Mouse (Mus musculus): ENCODE measurements around the gene Slc24a3. TPM values are rescaled to one million over a fixed set of nuclear protein-coding genes. Genes with fewer than 3 reads are reported as not detected.
A peak's percentile ranks its signal among the peaks of the same experiment; 100 is the strongest.

Slc24a3 gene
- polyA plus RNA-seq, 1 experiment = 20.5 TPM

GRCm38 (mm10) chr2:145640255-145640984, 472.9 kb downstream of the Slc24a3 start:
- no peak for DNase-seq (ENCODE audit: low read depth)
- TF ChIP-seq POLR2A (IDR thresholded peaks at IDR 0.05; ENCODE audit: borderline replicate concordance, extremely low read depth, insufficient read depth, insufficient read length, poor library complexity, severe bottlenecking) = no peak
- no peak for TF ChIP-seq CTCF (IDR thresholded peaks at IDR 0.05; ENCODE audit: borderline replicate concordance, extremely low read depth, insufficient read depth, insufficient read length)

- TF ChIP-seq CTCF (IDR thresholded peaks at IDR 0.05; ENCODE audit: borderline replicate concordance, extremely low read depth, insufficient read depth, insufficient read length) (peak; percentile 34; the same call in 1 of the 2 replicates), POLR2A (IDR thresholded peaks at IDR 0.05; ENCODE audit: borderline replicate concordance, extremely low read depth, insufficient read depth, insufficient read length, poor library complexity, severe bottlenecking) (no peak)
- DNase-seq (ENCODE audit: low read depth) = no peak
These were observed 487.9 kb downstream of the Slc24a3 start for GRCm38 (mm10) chr2:145655373-145655960.

- TF ChIP-seq POLR2A (IDR thresholded peaks at IDR 0.05; ENCODE audit: borderline replicate concordance, extremely low read depth, insufficient read depth, insufficient read length, poor library complexity, severe bottlenecking) (no peak), CTCF (IDR thresholded peaks at IDR 0.05; ENCODE audit: borderline replicate concordance, extremely low read depth, insufficient read depth, insufficient read length) (no peak)
- DNase-seq (ENCODE audit: low read depth) = no peak
These were observed 488.6 kb downstream of the Slc24a3 start for GRCm38 (mm10) chr2:145656121-145656520.

- DNase-seq (ENCODE audit: low read depth) = no peak
- no peak for TF ChIP-seq POLR2A (IDR thresholded peaks at IDR 0.05; ENCODE audit: borderline replicate concordance, extremely low read depth, insufficient read depth, insufficient read length, poor library complexity, severe bottlenecking)
- no peak for TF ChIP-seq CTCF (IDR thresholded peaks at IDR 0.05; ENCODE audit: borderline replicate concordance, extremely low read depth, insufficient read depth, insufficient read length)
These were observed 489.2 kb downstream of the Slc24a3 start for GRCm38 (mm10) chr2:145656716-145657115.

GRCm38 (mm10) chr2:145661242-145661641, 493.7 kb downstream of the Slc24a3 start:
- DNase-seq (ENCODE audit: low read depth) = no peak
- TF ChIP-seq POLR2A (IDR thresholded peaks at IDR 0.05; ENCODE audit: borderline replicate concordance, extremely low read depth, insufficient read depth, insufficient read length, poor library complexity, severe bottlenecking) (no peak), CTCF (IDR thresholded peaks at IDR 0.05; ENCODE audit: borderline replicate concordance, extremely low read depth, insufficient read depth, insufficient read length) (no peak)

GRCm38 (mm10) chr2:145663899-145664298, 496.3 kb downstream of the Slc24a3 start:
- TF ChIP-seq POLR2A (IDR thresholded peaks at IDR 0.05; ENCODE audit: borderline replicate concordance, extremely low read depth, insufficient read depth, insufficient read length, poor library complexity, severe bottlenecking) = no peak
- no peak for TF ChIP-seq CTCF (IDR thresholded peaks at IDR 0.05; ENCODE audit: borderline replicate concordance, extremely low read depth, insufficient read depth, insufficient read length)

GRCm38 (mm10) chr2:145664311-145664710, 496.8 kb downstream of the Slc24a3 start:
- TF ChIP-seq POLR2A (IDR thresholded peaks at IDR 0.05; ENCODE audit: borderline replicate concordance, extremely low read depth, insufficient read depth, insufficient read length, poor library complexity, severe bottlenecking) (no peak), CTCF (IDR thresholded peaks at IDR 0.05; ENCODE audit: borderline replicate concordance, extremely low read depth, insufficient read depth, insufficient read length) (no peak)

More at GRCm38 (mm10) chr2:145663899-145664298, 496.3 kb downstream of the Slc24a3 start:
- no peak for DNase-seq (ENCODE audit: low read depth)

GRCm38 (mm10) chr2:145668135-145668534, 500.6 kb downstream of the Slc24a3 start:
- TF ChIP-seq CTCF (IDR thresholded peaks at IDR 0.05; ENCODE audit: borderline replicate concordance, extremely low read depth, insufficient read depth, insufficient read length) = no peak
- TF ChIP-seq POLR2A (IDR thresholded peaks at IDR 0.05; ENCODE audit: borderline replicate concordance, extremely low read depth, insufficient read depth, insufficient read length, poor library complexity, severe bottlenecking) = no peak
- no peak for DNase-seq (ENCODE audit: low read depth)

More at GRCm38 (mm10) chr2:145664311-145664710, 496.8 kb downstream of the Slc24a3 start:
- no peak for DNase-seq (ENCODE audit: low read depth)

- TF ChIP-seq POLR2A (IDR thresholded peaks at IDR 0.05; ENCODE audit: borderline replicate concordance, extremely low read depth, insufficient read depth, insufficient read length, poor library complexity, severe bottlenecking) = no peak
- no peak for TF ChIP-seq CTCF (IDR thresholded peaks at IDR 0.05; ENCODE audit: borderline replicate concordance, extremely low read depth, insufficient read depth, insufficient read length)
- no peak for DNase-seq (ENCODE audit: low read depth)
These were observed 502.6 kb downstream of the Slc24a3 start for GRCm38 (mm10) chr2:145670131-145670530.

- peak; percentile 42 for DNase-seq (ENCODE audit: low read depth)
These were observed 507.1 kb downstream of the Slc24a3 start for GRCm38 (mm10) chr2:145674496-145675141.

GRCm38 (mm10) chr2:145675142-145675755, 507.7 kb downstream of the Slc24a3 start, which contains the start of gene Rin2:
Gene Rin2 (plus strand): TSS chr2:145675215.
- DNase-seq (ENCODE audit: low read depth) = peak; percentile 89
- peak; percentile 10; the same call in 1 of the 2 replicates for TF ChIP-seq POLR2A (IDR thresholded peaks at IDR 0.05; ENCODE audit: borderline replicate concordance, extremely low read depth, insufficient read depth, insufficient read length, poor library complexity, severe bottlenecking)
- no peak for TF ChIP-seq CTCF (IDR thresholded peaks at IDR 0.05; ENCODE audit: borderline replicate concordance, extremely low read depth, insufficient read depth, insufficient read length)

More at GRCm38 (mm10) chr2:145674496-145675141, 507.1 kb downstream of the Slc24a3 start:
- no peak for TF ChIP-seq CTCF (IDR thresholded peaks at IDR 0.05; ENCODE audit: borderline replicate concordance, extremely low read depth, insufficient read depth, insufficient read length)
- no peak for TF ChIP-seq POLR2A (IDR thresholded peaks at IDR 0.05; ENCODE audit: borderline replicate concordance, extremely low read depth, insufficient read depth, insufficient read length, poor library complexity, severe bottlenecking)

Data from brain, embryonic 14.5 days (tissue).